Mouse (Mus musculus): Measurements from ENCODE around the gene Gpx4.
A peak's percentile ranks its signal among the peaks of the same experiment; 100 is the strongest.
"Not testable (repeated sequence)": the region's sequence is repeated elsewhere in the genome, so short reads cannot be mapped to it uniquely, and the experiment has no call there.

Gpx4 gene

DNA sequence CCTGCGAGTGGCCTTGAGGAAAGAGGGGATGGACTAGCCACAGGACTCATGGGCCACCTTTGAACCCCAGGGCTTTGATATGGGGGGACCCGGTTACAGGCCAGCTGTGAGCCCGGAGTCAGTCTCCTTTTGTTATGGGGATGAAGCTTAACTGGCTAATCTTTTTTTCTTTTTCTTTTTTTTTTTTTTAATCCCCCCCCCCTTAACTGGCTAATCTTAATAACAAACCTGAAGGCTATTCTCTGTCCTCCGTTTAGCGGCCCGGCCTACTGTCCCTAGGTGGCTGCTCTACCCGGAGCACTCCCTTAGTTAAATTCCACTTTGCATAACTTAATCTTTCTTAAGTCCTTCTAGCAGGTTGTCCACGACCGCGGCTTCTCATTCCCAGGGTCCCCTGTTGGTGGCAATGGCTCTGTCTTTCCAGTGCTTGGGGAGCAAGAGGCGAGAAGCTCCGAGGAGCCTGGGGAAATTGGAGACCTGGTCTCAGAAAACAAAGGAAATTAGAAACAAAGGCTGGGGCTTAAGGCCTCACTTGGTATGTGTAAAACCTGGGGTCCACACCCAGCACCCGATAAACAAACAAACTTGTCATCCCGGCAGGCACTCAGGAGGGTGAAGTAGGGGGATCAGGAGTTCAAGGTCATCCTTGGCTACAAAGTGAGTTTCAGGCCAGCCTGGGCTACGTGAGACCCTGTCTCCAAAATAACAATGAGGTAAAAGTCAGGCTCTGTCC, 4.1 kb downstream of the Gpx4 start:
- no peak for DNase-seq (ENCODE audit: low spot score)

DNA sequence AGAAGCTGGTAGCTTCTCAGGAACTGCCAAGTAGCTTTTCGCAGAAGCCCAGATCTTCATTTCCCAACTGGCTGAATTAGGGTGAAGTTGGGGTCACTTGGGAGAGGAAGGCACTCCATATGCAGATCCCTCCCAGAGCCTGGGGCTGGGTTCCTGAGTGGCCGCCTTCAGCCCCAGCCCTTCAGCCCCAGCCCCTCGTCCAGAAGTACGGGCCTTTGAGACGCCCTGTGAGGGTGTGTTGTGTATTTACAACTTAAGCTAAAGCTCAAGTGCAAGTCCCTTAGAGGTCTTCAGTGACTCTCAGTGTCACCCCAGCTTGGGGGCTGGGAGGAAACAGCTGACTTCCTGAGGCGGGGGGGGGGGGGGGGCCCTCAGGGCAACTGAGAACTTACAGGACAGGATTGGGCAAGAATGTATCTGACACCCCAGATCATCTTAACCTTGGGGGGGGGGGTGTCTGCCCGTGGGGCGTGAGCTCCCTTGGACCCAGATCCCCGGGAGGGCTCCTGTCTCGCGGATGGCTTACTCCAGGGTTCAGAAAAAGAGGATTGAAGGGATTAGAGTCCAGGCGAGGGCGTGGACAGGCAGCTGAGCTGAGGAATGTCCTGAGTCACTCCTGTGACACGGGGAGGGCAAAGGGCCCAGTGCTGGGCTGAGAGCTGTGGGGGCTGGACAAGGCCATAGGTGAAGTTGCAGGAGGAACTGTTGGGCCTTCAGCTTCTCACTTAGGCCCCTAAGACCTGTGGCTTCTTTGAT, 4.8 kb downstream of the Gpx4 start:
- no peak for DNase-seq (ENCODE audit: low spot score)

DNA sequence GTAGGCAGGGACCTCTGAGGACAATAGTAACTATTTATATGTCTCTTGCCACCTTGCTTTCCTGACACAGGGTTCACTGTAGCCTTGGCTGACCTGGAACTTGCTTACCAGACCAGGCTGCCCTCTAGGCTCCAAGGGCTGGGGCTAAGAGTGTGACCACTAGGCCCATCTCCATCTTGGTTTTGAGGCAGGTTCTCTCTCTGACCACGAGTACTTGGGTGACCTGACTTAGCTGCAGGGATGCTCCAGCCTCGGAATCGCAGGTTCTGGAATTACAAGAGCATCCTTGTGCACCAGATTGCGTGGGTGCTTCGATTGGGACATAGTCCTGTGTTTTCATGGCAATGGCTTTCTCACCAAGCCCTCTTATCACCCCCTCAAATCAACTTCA, 5.4 kb downstream of the Gpx4 start:
- DNase-seq (ENCODE audit: low spot score) = no peak

DNA sequence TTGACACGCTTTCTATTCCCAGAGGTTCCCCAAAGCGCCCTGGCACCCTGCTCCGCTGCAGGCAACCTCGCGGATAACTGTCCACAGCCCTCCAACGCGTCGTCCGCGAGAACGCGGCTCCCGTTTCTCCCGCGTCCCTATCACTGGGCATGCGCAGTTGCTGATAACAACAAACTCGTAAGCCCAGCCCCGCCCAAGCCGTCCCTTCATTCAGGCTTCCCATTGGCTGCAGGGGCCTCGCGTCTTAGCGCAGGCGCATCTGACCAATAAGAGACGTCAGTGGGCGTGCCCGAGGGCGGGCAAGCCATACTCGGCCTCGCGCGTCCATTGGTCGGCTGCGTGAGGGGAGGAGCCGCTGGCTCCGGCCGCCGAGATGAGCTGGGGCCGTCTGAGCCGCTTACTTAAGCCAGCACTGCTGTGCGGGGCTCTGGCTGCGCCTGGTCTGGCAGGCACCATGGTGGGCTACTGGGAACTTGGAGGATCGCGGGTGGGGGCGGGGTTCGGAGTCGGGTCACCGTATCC, 6.4 kb downstream of the Gpx4 start:
- peak; percentile 99 for DNase-seq (ENCODE audit: low spot score)

DNA sequence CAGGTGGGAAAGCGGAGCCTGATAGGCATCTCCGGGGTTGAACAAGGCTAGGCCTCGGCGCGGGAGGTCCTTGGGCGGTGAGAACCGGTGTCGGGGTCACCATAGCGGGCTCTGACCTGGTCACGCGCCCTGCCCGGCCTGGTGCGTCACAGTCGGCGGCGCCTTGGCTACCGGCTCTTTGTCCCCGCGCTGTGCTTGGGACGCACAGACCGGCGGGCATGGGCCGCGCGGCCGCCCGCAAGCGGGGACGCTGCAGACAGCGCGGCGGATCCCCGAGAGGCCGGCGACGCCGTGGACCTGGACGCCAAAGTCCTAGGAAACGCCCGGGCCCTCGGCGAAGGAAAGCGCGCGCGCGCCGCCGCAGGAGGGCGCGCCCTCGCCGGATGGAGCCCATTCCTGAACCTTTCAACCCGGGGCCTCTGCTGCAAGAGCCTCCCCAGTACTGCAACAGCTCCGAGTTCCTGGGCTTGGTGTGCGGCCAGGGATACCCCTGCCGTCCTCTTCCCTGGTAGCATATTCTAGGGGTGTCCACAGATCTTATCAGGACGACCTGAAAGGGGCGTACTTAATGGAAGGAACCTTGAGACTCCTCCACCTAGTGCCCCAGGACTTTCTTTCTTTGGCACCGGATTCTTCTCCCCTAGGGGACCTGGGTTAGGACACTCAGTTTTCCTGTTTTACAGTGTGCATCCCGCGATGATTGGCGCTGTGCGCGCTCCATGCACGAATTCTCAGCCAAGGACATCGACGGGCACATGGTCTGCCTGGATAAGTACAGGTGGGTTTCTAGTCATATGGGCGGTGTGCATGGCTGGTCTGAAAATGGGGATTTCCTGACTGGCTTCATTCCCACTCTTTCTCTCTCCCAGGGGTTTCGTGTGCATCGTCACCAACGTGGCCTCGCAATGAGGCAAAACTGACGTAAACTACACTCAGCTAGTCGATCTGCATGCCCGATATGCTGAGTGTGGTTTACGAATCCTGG, 7.2 kb downstream of the Gpx4 start:
- peak; percentile 79 for DNase-seq (ENCODE audit: low spot score)

DNA sequence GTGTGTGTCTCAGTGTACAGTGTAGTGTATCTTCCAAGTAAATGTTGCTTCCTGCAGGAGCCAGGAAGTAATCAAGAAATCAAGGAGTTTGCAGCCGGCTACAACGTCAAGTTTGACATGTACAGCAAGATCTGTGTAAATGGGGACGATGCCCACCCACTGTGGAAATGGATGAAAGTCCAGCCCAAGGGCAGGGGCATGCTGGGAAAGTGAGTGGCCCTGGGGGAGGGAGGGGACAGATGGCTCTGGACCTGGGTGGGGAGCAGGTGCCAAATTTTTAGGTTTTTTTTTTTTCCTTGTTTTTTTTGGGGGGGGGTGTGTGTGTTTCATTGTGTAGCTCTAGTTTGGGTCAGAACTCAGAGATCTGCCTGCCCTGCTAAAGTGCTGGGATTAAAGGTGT, 7.9 kb downstream of the Gpx4 start:
- not testable (repeated sequence) for DNase-seq (ENCODE audit: low spot score)

DNA sequence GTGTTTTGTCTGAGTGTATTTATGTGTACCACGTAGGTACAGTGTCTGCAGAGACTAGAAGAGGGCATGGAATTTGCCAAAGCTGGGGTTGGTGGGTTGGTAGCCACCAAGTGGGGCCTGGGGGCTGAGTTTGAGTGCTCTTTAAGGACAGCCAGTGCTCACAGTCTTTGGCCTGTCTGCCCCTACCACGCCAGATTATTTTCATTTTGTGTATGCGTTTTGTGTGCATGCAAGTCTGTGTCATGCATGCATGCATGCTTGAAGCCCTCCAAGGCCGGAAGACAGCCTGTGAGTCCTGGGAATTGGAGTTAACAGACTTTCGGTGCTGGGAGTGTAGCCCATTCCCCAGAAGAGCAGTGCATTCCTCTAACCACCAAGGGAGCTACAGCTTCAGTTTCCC, 8.4 kb downstream of the Gpx4 start:
- DNase-seq (ENCODE audit: low spot score) = no peak

DNA sequence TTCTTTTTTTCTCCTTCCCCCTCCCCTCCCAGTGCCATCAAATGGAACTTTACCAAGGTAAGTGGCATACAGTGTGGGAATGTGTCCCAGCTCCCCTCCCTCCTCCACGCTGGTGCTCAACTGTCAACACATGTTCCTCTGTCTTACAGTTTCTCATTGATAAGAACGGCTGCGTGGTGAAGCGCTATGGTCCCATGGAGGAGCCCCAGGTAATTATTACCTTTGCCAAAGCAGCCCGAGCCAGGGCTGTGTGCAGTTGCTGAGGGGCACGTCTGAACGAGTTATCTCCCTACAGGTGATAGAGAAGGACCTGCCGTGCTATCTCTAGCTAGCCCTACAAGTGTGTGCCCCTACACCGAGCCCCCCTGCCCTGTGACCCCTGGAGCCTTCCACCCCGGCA, 8.9 kb downstream of the Gpx4 start:
- DNase-seq (ENCODE audit: low spot score) = no peak

DNA sequence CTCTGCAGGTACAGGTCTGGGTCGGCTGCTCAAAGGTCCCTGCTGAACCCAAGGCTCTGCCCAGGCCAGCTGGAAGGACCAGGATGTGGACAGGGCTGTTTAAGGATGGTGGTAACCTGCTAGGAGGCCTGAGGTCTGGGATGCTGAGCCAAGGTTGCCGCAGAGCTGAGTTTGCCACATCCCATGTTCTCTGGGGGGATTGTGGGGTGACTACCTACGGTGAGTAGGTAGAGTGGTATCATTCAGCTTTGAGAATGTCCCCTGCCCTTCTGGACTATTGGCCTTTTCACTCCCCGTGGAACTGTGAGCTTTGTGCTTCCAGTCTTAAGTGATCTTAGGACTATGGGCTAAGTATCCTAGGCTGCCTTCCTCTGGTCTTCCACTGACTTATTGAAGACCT, 9.5 kb downstream of the Gpx4 start:
- no peak for DNase-seq (ENCODE audit: low spot score)

DNA sequence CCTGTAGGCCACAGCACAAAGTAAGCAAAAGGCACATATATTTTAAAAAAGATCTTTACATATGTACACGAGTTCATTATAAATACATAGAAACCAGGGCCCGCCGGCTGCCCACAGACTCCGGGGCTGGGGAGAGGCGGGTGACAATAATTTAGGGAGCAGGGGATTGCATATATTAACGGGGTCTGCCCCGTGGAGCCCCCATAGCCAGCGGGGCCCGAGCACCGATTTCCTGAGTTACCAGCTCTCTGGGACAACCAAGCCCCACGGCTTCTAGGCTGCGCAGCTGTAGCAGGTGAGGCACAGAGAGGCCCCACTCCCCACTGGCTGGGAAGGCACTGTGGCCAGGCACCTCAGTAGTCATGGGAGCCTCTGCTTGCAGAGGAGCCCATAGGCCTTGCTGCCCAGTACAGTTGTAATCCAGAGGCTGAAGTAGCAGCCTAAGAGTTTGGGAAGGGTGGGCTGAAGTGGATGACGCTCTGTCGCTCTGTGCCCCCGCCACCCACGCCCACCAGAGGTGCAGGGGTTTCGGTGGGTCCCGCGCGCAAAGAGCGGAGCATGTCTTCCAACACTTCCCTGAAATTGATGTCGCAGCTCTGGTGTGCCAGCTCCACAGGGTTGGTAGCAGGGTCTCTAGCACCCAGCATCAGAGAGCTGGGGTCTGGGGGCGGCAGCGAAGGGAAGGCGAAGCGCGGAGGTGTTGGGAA, 10.2 kb downstream of the Gpx4 start:
- no peak for DNase-seq (ENCODE audit: low spot score)

DNA sequence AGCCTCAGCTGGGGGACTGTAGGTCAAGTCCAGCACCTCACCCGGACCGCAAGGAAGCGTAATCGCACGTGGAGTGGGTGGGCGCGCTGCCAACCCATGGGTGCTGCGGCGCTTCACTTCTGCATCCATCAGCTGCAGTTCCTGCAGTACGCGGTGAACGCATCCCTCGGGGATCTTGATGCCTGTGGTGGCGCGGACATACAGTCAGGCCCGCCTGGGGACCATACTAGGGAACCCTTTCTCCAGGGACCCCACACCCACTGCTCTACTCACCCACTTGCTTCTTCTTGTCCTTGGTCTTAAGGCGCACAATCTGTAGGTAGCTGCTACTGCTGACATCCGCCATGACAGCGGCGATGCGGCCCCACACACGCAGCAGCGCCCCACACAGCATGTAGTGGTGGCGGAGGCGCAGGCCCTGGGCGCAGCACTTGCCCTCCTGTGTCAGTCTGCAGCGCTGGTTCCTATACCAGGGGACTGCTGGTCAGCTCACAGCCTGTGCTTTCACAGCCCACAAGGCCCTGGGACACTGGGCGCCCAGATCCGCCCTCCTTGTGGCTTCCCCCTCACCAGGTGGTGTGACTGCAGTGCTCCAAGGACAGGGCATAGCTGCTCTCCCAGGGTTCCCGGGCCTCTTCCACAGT, 10.8 kb downstream of the Gpx4 start:
- peak; percentile 30 for DNase-seq (ENCODE audit: low spot score)

DNA sequence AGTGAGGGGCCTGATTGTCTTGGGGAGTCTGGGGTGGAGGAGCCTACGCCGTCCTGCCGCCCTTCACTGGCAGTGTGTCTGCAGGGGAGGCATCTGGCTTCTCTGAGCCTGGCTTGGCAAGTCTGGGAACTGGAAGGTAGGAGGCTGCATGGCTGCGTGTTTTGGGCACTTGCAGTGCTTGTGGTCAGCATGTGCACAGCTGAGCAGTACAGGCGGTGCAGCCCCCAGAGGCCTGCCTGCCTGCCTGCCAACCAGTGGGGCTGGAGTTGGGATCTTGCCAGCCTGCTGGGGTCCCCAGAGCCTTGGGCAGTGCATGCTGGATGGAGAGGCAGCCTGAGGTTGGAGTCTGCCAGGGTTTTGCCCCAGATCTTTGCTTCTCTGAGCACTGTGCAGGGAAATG, 16.1 kb downstream of the Gpx4 start:
- no peak for DNase-seq (ENCODE audit: low spot score)

DNA sequence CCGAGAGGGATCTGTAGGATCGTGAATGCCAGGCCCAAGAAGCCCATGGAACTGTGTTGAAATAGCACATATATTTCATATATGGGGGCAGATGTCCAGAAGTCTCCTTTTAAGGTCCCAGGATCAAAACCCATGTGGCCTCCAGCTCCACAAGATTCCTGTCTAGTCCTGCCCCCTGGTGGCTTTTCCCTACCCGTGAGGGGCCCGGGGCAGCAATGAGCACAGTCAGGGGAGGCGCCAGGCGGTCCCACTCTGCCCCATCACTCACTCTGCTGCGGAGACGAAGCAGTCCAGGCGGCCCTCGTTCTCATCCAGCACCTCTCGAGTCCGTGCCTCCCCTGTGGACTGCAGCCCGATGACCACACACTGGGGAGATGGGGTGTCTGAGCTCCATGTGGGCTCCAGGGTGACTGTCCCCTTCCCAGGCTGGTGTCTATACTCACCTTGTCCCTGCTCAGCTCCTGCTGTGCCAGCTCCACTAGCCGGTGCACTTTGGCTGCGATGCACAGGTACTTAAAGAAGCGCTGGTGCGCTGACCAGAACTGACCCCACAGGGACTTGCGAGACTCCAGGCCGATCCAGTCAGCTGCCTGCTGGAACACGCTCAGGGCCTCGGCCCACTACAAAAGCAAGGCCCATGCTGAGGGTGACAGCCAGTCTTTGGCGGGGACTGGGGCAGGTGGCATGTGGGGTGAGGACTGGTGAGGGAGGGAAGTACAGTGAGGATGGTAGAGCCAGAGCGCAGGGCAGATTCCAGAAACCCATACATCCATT, 17.1 kb downstream of the Gpx4 start:
- no peak for DNase-seq (ENCODE audit: low spot score)

DNA sequence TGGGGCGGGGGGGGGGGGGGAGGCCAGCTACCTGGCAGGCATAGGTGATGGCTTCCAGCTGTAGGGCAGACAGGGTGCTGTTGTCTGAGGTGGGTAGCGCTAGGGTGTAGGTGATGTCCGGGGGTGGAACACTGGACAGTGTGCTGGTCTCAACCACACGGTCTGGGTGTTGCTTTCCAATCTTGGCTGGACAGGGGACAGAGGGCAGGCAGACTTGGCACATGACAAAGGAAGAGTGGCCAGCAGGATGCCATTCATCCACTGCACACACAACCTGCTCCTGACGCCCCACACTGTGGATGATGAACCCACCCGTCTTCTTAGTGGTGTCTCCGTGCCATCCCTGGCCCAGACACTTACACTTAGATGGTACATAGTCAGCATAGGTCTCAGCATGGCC, 22.3 kb downstream of the Gpx4 start:
- no peak for DNase-seq (ENCODE audit: low spot score)

DNA sequence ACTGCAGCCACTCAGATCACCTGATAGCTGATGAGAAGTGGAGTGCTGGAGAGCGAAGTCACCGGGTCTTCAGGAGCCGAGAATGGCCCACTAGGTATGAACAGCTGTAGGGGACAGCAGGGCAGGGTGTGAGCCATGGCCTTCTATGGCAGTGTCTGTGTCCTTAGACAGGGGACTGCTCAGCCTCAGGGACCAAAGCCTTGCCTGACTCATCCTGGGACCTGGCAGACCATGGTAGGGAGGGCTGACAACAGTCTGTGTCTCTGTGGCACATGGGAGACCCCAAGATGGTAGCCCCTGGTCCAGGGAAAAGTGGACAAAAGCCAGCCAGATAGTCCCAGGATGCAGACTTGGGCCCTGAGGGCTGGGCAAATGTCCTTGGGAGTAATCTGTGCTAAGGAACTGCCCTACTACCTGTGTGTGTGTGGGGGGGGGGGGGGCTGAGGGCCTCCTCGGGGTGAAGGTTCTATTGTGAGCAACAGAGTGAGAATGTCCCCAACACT, 23.0 kb downstream of the Gpx4 start:
- no peak for DNase-seq (ENCODE audit: low spot score)

DNA sequence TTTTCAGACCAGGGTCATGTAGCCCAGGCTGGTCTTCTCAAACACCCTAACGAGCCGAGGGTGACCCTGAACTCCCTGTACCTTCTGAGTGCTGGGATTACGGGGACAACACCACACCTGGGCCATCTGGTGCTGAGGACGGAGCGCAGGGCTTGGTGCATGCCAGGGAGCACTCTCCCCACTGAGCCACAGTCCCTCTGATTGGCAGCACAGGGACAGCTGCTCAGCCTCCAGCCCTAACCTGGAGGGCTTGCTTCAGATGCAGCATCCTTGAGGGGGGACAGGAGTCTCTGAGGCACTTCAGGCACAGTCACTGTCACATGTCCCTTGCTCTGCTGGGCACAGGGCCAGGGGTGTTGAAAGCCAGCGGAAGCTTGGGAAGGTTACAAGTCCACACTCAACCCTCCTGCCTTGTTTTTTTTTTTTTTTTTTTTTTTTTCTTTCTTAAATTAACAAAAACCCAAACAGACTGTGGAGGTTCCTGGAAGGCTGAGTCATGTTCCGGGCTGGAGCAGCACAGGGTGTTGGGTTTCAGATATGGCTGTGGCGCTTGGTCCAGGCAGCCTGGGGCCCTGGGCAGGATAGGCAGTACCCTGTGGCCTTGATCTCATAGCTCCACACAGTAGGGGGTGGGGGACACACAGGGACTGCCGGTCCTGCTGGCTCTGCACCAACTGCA, 24.0 kb downstream of the Gpx4 start:
- DNase-seq (ENCODE audit: low spot score) = peak; percentile 79

DNA sequence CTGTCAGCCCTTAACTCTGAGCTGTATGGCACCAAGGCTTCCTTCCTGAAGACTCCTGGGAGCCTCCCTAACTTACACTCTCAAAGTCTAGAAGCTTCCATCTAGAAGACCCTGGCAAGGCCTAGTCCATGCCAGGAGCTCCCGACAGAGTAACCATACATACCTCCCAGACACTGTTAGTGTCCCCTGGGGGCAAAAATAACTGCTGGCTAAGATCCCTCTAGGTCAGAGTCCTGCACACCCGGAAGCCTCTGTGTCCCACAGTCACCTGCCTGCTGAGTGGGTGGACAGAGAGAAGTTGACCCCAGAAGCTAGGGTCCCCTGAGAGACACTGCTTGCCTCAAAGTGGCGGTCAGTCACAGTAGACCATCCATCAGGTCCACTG, 24.5 kb downstream of the Gpx4 start:
- DNase-seq (ENCODE audit: low spot score) = no peak

DNA sequence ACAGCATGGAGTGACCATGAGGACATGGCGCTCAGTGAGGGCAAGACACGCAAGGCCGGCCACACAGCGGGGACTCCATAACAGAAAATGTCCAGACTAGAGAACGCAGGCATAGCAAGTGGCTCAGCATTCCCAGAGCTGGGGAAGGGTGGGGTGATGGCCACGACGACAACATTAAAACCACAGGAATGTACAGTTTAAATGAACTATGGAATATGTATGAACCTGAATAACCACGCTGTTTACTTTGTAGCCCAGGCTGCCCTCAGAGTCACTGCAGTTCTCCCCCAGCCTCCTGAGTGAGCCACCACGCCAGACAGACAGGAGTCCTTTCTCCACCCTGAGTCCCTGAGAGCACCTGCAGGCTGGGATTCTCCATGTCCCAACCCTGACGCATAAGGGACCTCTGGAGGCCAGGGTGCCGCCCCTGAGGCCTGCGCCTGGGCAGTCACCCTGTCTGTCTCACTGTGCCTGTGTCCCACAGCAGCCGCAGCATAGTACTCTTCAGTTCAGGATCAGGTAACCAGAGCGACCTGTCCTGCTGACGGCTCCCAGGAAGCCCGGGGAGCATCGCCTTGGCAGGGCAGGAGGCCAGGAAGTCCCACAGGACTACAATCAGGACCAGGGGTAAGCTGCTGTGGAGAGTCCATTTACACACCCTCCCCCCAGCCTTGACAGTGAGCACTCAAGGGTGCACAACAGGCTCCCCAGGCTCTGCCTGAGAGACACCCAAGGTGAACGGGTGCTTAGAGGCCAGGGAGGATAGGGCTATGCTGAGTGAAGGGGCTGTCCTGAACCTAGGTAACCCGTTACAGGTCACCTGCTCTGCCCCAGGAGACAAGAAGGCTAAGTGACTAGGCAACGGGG, 25.9 kb downstream of the Gpx4 start:
- DNase-seq (ENCODE audit: low spot score) = no peak

Data from ovary, postnatal 36 days (tissue).